In genomic region chr10:98196852-98197251, GRCm38 (mm10) we compare ENCODE assay signal across 26 mouse cellular contexts.
DNase-seq lines count a peak whose midpoint lies in the region; ATAC-seq lines count a peak whose summit lies in the region.
"Had no signal": no experiment of that assay in that cellular context is flagged by ENCODE, and none has a peak within 500 bp of the region (broad histone marks: within the 10 kb centered on the region; RNA-seq: fewer than 3 reads in every experiment).

No protein-coding gene starts in this region.

- H3K36me3 ChIP-seq in forebrain, embryonic 11.5 days (ENCODE audit: control insufficient read depth, insufficient read depth, low read length) = no peaks in the 10 kb centered on the region
- H3K36me3 ChIP-seq in forebrain, embryonic 10.5 days (replicated peaks) = no peaks in the 10 kb centered on the region
- no peaks in the 10 kb centered on the region for H3K36me3 ChIP-seq in forebrain, embryonic 13.5 days (ENCODE audit: poor library complexity, severe bottlenecking)
- no peaks in the 10 kb centered on the region for H3K36me3 ChIP-seq in forebrain, embryonic 16.5 days (ENCODE audit: control insufficient read depth, insufficient read depth)
- H3K36me3 ChIP-seq: embryonic facial prominence, embryonic 13.5 days; embryonic facial prominence, embryonic 15.5 days; G1E had no signal

- no peak overlapping the region for H3K4me3 ChIP-seq in forebrain, embryonic 11.5 days (ENCODE audit: low read depth, low read length)
- no peak overlapping the region for H3K4me3 ChIP-seq in forebrain, embryonic 10.5 days
- H3K4me3 ChIP-seq in forebrain, embryonic 13.5 days = no peak overlapping the region
- no peak overlapping the region for H3K4me3 ChIP-seq in forebrain, embryonic 16.5 days (replicated peaks; ENCODE audit: low read length)
- H3K4me3 ChIP-seq: embryonic facial prominence, embryonic 13.5 days; embryonic facial prominence, embryonic 15.5 days; erythroblast, embryonic 14.5 days had no signal

- no peaks in the 10 kb centered on the region for H3K9me3 ChIP-seq in forebrain, embryonic 11.5 days (ENCODE audit: control insufficient read depth, low read length)
- H3K9me3 ChIP-seq in forebrain, embryonic 10.5 days = no peaks in the 10 kb centered on the region
- H3K9me3 ChIP-seq in forebrain, embryonic 13.5 days (replicated peaks) = no peaks in the 10 kb centered on the region
- no peaks in the 10 kb centered on the region for H3K9me3 ChIP-seq in forebrain, embryonic 16.5 days (ENCODE audit: control insufficient read depth, low read length)
- H3K9me3 ChIP-seq: embryonic facial prominence, embryonic 13.5 days; embryonic facial prominence, embryonic 15.5 days; G1E had no signal

- 67% methylated on average over 4 of the region's 4 CpGs for WGBS in forebrain, embryonic 11.5 days
- 85% methylated on average over 4 of the region's 4 CpGs for WGBS in forebrain, embryonic 10.5 days
- WGBS in forebrain, embryonic 13.5 days = 42% methylated on average over 4 of the region's 4 CpGs
- WGBS in forebrain, embryonic 16.5 days = 34% methylated on average over 4 of the region's 4 CpGs

- no peak overlapping the region for H3K9ac ChIP-seq in forebrain, embryonic 11.5 days (ENCODE audit: low read length)
- no peak overlapping the region for H3K9ac ChIP-seq in forebrain, embryonic 13.5 days
- no peak overlapping the region for H3K9ac ChIP-seq in forebrain, embryonic 16.5 days (replicated peaks; ENCODE audit: low read depth, low read length)
- H3K9ac ChIP-seq: embryonic facial prominence, embryonic 13.5 days; embryonic facial prominence, embryonic 15.5 days had no signal

- no peak overlapping the region for H3K27ac ChIP-seq in forebrain, embryonic 11.5 days (ENCODE audit: low read depth, low read length)
- no peak overlapping the region for H3K27ac ChIP-seq in forebrain, embryonic 10.5 days
- no peak overlapping the region for H3K27ac ChIP-seq in forebrain, embryonic 13.5 days
- H3K27ac ChIP-seq in forebrain, embryonic 16.5 days (ENCODE audit: low read length) = no peak overlapping the region
- H3K27ac ChIP-seq: embryonic facial prominence, embryonic 13.5 days; embryonic facial prominence, embryonic 15.5 days had no signal

- no peak overlapping the region for H3K4me2 ChIP-seq in forebrain, embryonic 11.5 days (ENCODE audit: low read depth, low read length, severe bottlenecking)
- H3K4me2 ChIP-seq in forebrain, embryonic 13.5 days = no peak overlapping the region
- H3K4me2 ChIP-seq in forebrain, embryonic 16.5 days (ENCODE audit: low read length) = no peak overlapping the region
- H3K4me2 ChIP-seq: embryonic facial prominence, embryonic 13.5 days; embryonic facial prominence, embryonic 15.5 days had no signal

- intact Hi-C loops in heart, postnatal 36 days (cut with DNase I) = no loop called here

- H3K4me1 ChIP-seq in forebrain, embryonic 11.5 days (replicated peaks; ENCODE audit: control insufficient read depth, insufficient read depth, low read length) = no peaks in the 10 kb centered on the region
- no peaks in the 10 kb centered on the region for H3K4me1 ChIP-seq in forebrain, embryonic 10.5 days
- no peaks in the 10 kb centered on the region for H3K4me1 ChIP-seq in forebrain, embryonic 13.5 days
- H3K4me1 ChIP-seq in forebrain, embryonic 16.5 days (replicated peaks; ENCODE audit: control insufficient read depth, insufficient read depth, low read length) = no peaks in the 10 kb centered on the region
- H3K4me1 ChIP-seq: embryonic facial prominence, embryonic 13.5 days; embryonic facial prominence, embryonic 15.5 days had no signal

- H3K27me3 ChIP-seq in forebrain, embryonic 11.5 days (ENCODE audit: control insufficient read depth, insufficient read depth, low read length) = no peaks in the 10 kb centered on the region
- no peaks in the 10 kb centered on the region for H3K27me3 ChIP-seq in forebrain, embryonic 10.5 days (ENCODE audit: poor library complexity, severe bottlenecking)
- no peaks in the 10 kb centered on the region for H3K27me3 ChIP-seq in forebrain, embryonic 13.5 days
- H3K27me3 ChIP-seq in forebrain, embryonic 16.5 days (replicated peaks; ENCODE audit: control insufficient read depth, insufficient read depth, low read length) = no peaks in the 10 kb centered on the region
- H3K27me3 ChIP-seq: CH12.LX; embryonic facial prominence, embryonic 13.5 days; embryonic facial prominence, embryonic 15.5 days; Patski had no signal

- DNase-seq in forebrain, embryonic 11.5 days (ENCODE audit: low spot score) = no peak
- no peak for DNase-seq in forebrain, embryonic 10.5 days (ENCODE audit: extremely low spot score, low spot score)
- DNase-seq in brain, adult 2 months (ENCODE audit: low read depth, low spot score) = peak; percentile 8
- DNase-seq in cerebellum, postnatal 4 days (ENCODE audit: low spot score in 2 of 2) = no peak
- DNase-seq in heart, postnatal 36 days = no peak
- no peak for DNase-seq in spleen, postnatal 10 days (ENCODE audit: low spot score in 2 of 2)
- DNase-seq: adrenal gland, adult 8-10 months; adrenal gland, postnatal 14 days; adrenal gland, postnatal 36 days; B cell, adult 2 months; cerebellum, adult 11-12 months; cerebellum, adult 2 months; cerebellum, adult 9-10 months; cerebellum, postnatal 10 days; cerebellum, postnatal 25 days; embryo, embryonic 11 days had no signal

- 0 out of 2 replicates have a peak, but pooled peaks have one; percentile 51 for ATAC-seq in forebrain, embryonic 11.5 days (replicated peaks; ENCODE audit: low FRiP score)
- ATAC-seq in forebrain, embryonic 13.5 days = peak; percentile 75; the same call in 1 of the 2 replicates
- ATAC-seq in forebrain, embryonic 16.5 days = peak; percentile 66
- ATAC-seq: activated CD4-positive, CD25-positive, alpha-beta regulatory T cell, adult 4 months; CD4-positive, CD25-positive, alpha-beta regulatory T cell, adult 4 months; Patski had no signal
